In genomic region chr1:33813868-33814794, GRCm38 (mm10) we compare ENCODE assay signal across 8 mouse cellular contexts. TPM values are rescaled to one million over a fixed set of nuclear protein-coding genes. Genes with fewer than 3 reads are reported as not detected.
DNase-seq lines count a peak whose midpoint lies in the region; ATAC-seq and TF ChIP-seq lines count a peak whose summit lies in the region.

Gene Zfp451 (minus strand): TSS chr1:33814595.

- peak within 1 kb of the TSS; percentile 65 for H3K4me2 ChIP-seq in forebrain, embryonic 15.5 days (replicated peaks)
- peak within 1 kb of the TSS; percentile 83 for H3K4me2 ChIP-seq in lung, embryonic 14.5 days

- H3K27me3 ChIP-seq in forebrain, embryonic 15.5 days, result no peaks in the 10 kb centered on the region
- no peaks in the 10 kb centered on the region for H3K27me3 ChIP-seq in lung, embryonic 14.5 days (ENCODE audit: insufficient read depth, low read length)
- no peaks in the 10 kb centered on the region for H3K27me3 ChIP-seq in thymus, adult 2 months (ENCODE audit: control insufficient read depth, insufficient read depth, low read length)

- peak; percentile 65 for TF ChIP-seq CTCF in layer of hippocampus, adult 2 months (conservative IDR thresholded peaks at IDR 0.05)
- TF ChIP-seq CTCF in lung, embryonic 14.5 days (IDR thresholded peaks at IDR 0.05; ENCODE audit: low read depth), result no peak
- TF ChIP-seq CTCF in olfactory bulb, adult 2 months (IDR thresholded peaks at IDR 0.05; ENCODE audit: insufficient read depth, low read depth, low read length), result no peak
- 0 out of 2 replicates have a peak, but pooled peaks have one; percentile 43 for TF ChIP-seq CTCF in thymus, adult 2 months (IDR thresholded peaks at IDR 0.05; ENCODE audit: borderline replicate concordance, control insufficient read depth, extremely low read depth, insufficient read depth, low read length, poor library complexity)

- intact Hi-C loops in heart, postnatal 36 days (cut with DNase I), result loop anchor here (5.0 to 10.0 kb wide), 3 partner anchors 57 to 621 kb away; partner anchors contain the start of genes Bag2, Ccdc115, Imp4 and Prim2

- peak within 1 kb of the TSS; percentile 88 for H3K27ac ChIP-seq in forebrain, embryonic 15.5 days (replicated peaks)
- peak within 1 kb of the TSS; percentile 96 for H3K27ac ChIP-seq in layer of hippocampus, adult 2 months
- peak within 1 kb of the TSS; percentile 93 for H3K27ac ChIP-seq in lung, embryonic 14.5 days (ENCODE audit: low read depth)
- peak within 1 kb of the TSS; percentile 63 for H3K27ac ChIP-seq in olfactory bulb, adult 2 months (ENCODE audit: insufficient read depth, low read depth, low read length)
- H3K27ac ChIP-seq in thymus, adult 2 months (ENCODE audit: control insufficient read depth, insufficient read depth, low read length), result no peak within 1 kb of the TSS

- under 1% methylated on average over 83 of the region's 85 CpGs for WGBS in forebrain, embryonic 15.5 days
- WGBS in lung, embryonic 14.5 days, result under 1% methylated on average over 85 of the region's 85 CpGs
- under 1% methylated on average over 85 of the region's 85 CpGs for WGBS in olfactory bulb, adult 2 months
- WGBS in thymus, adult 2 months, result under 1% methylated on average over 85 of the region's 85 CpGs

- H3K4me3 ChIP-seq in forebrain, embryonic 15.5 days, result peak within 1 kb of the TSS; percentile 55
- H3K4me3 ChIP-seq in layer of hippocampus, adult 2 months, result peak within 1 kb of the TSS; percentile 69
- peak within 1 kb of the TSS; percentile 89 for H3K4me3 ChIP-seq in lung, embryonic 14.5 days (ENCODE audit: low read depth, low read length)
- H3K4me3 ChIP-seq in olfactory bulb, adult 2 months (ENCODE audit: insufficient read depth, low read depth, low read length), result peak within 1 kb of the TSS; percentile 88
- H3K4me3 ChIP-seq in thymus, adult 2 months (ENCODE audit: control insufficient read depth, insufficient read depth, low read length), result peak within 1 kb of the TSS; percentile 70

- peak; percentile 77 for TF ChIP-seq POLR2A in olfactory bulb, adult 2 months (IDR thresholded peaks at IDR 0.05; ENCODE audit: insufficient read depth, low read depth, low read length)
- TF ChIP-seq POLR2A in thymus, adult 2 months (IDR thresholded peaks at IDR 0.05; ENCODE audit: control insufficient read depth, extremely low read depth, insufficient read depth, low read length, poor library complexity), result peak; percentile 93

- peak within 1 kb of the TSS; percentile 80 for H3K9ac ChIP-seq in forebrain, embryonic 15.5 days (replicated peaks)
- H3K9ac ChIP-seq in lung, embryonic 14.5 days, result peak within 1 kb of the TSS; percentile 98

- peak; percentile 96 for ATAC-seq in forebrain, embryonic 15.5 days (replicated peaks)
- peak; percentile 95 for ATAC-seq in lung, embryonic 14.5 days (ENCODE audit: insufficient read depth)

- H3K9me3 ChIP-seq in forebrain, embryonic 15.5 days, result no peaks in the 10 kb centered on the region
- no peaks in the 10 kb centered on the region for H3K9me3 ChIP-seq in lung, embryonic 14.5 days (ENCODE audit: low read depth, low read length)

- peaks cover 24% of the 10 kb centered on the region for H3K4me1 ChIP-seq in forebrain, embryonic 15.5 days
- H3K4me1 ChIP-seq in lung, embryonic 14.5 days (ENCODE audit: insufficient read depth), result peaks cover 8% of the 10 kb centered on the region; the same call in 1 of the 2 replicates
- no peaks in the 10 kb centered on the region for H3K4me1 ChIP-seq in olfactory bulb, adult 2 months (ENCODE audit: control insufficient read depth, insufficient read depth, low read length)
- peaks cover 8% of the 10 kb centered on the region for H3K4me1 ChIP-seq in thymus, adult 2 months (replicated peaks; ENCODE audit: control insufficient read depth, insufficient read depth, low read length)

- DNase-seq in ES-CJ7 (ENCODE audit: low read depth, low spot score), result peak; percentile 92
- DNase-seq in cerebellum, adult 11 months, result peak; percentile 91
- DNase-seq in heart, postnatal 36 days, result peak; percentile 89 to 90
- DNase-seq in layer of hippocampus, adult 2 months (ENCODE audit: low spot score in 2 of 2), result peak; percentile 91 to 93
- peak; percentile 96 for DNase-seq in lung, embryonic 14.5 days
- peak; percentile 94 for DNase-seq in thymus, adult 2 months

- peaks cover 22% of the 10 kb centered on the region for H3K36me3 ChIP-seq in forebrain, embryonic 15.5 days
- H3K36me3 ChIP-seq in lung, embryonic 14.5 days (ENCODE audit: insufficient read depth), result peaks cover 25% of the 10 kb centered on the region
- no peaks in the 10 kb centered on the region for H3K36me3 ChIP-seq in thymus, adult 2 months (ENCODE audit: control insufficient read depth, insufficient read depth, low read length)

RNA-seq across cellular contexts. Expression of gene Zfp451, which starts in this region (rescaled TPM):
- polyA plus RNA-seq in forebrain, embryonic 15.5 days (2015; fragmentation: Nextera tagmentation; extraction: Ambion mirVana), result 44.4 and 47.0 TPM in 2 replicates
- 10 to 100 TPM; 13.5 to 16.2 TPM for total RNA-seq in heart, postnatal 36 days (2021)
- total RNA-seq in layer of hippocampus, adult 2 months (2021), result 10 to 100 TPM; 51.5 to 57.1 TPM
- polyA plus RNA-seq in lung, embryonic 14.5 days (2014; fragmentation: Nextera tagmentation; extraction: Ambion mirVana), result 32.4 and 34.3 TPM in 2 replicates
- polyA plus RNA-seq in olfactory bulb, adult 2 months (2012; ENCODE audit: insufficient read depth, insufficient read length, low replicate concordance, missing spikeins), result 64.0 TPM in 1 of 2 replicates, not detected in the other
- polyA plus RNA-seq in thymus, adult 2 months (2012; rRNA removed), result 11.3 and 12.1 TPM in 2 replicates

Comparison
In these comparisons a context has a peak if more than half of its experiments do, and no peak if none do; other contexts are left out.
1. CTCF ChIP-seq: peak in layer of hippocampus, adult 2 months (single experiment) and thymus, adult 2 months (single experiment); none in lung, embryonic 14.5 days (single experiment) and olfactory bulb, adult 2 months (single experiment).
2. Peak in every context shown above with its lines, with median percentiles within 50 percentile points of each other: DNase-seq and H3K4me3 ChIP-seq.